Mouse (Mus musculus): ENCODE measurements around the gene Tra2a.

GRCm38 (mm10) chr6:49194536-49194935 is 69.3 kb downstream of the Tra2a start:
- TF ChIP-seq EP300 (IDR thresholded peaks at IDR 0.05; ENCODE audit: low read depth) (no peak), CTCF (IDR thresholded peaks at IDR 0.05; ENCODE audit: low read depth) (no peak)

Measured in liver, postnatal 0 days (tissue).